Mouse (Mus musculus) megakaryocyte, embryonic 14.5 days (primary cell): ENCODE measurements around the gene Prkca.

Source experiments
- FLI1 ChIP-seq: IDR thresholded peaks from 2 replicates; pipeline ENCODE4 v1.6.1; 2012; ENCODE audit warnings: low read length, inconsistent platforms, mixed read lengths
- GATA1 ChIP-seq: IDR thresholded peaks from 3 replicates; pipeline ENCODE4 v1.6.1; 2012; ENCODE audit warnings: mixed read lengths, low read length, inconsistent platforms, borderline replicate concordance

DNA sequence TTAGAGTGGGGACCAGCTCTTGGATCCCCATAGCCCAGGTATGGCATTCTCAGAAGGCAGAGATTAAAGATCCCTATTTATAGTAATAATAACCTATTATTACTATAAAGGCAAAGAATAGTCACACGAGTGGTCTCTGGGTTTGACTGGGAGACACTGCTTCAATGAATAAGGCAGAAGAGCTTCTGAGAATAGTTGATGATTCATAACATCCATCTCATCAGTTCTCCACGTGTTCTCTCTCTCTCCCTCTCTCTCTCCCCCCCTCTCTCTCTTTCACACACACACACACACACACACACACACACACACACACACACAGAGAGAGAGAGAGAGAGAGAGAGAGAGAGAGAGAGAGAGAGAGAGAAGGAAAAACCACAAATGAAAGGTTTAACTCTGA is 445.0 kb downstream of the Prkca start:
- TF ChIP-seq GATA1 = no peak
- TF ChIP-seq FLI1 = no peak
